8 mouse cellular contexts compared by ENCODE assay signal in genomic region chr17:46160686-46161085, GRCm38 (mm10). TPM values are rescaled to one million over a fixed set of nuclear protein-coding genes. Genes with fewer than 3 reads are reported as not detected.
DNase-seq lines count a peak whose midpoint lies in the region; ATAC-seq and TF ChIP-seq lines count a peak whose summit lies in the region.

Gene Gtpbp2, plus strand, starts transcription at chr17:46161032.

- H3K4me2 ChIP-seq in hindbrain, postnatal 0 days (ENCODE audit: low read depth, low read length) = peak within 1 kb of the TSS; percentile 64

- peaks cover 17% of the 10 kb centered on the region for H3K36me3 ChIP-seq in hindbrain, postnatal 0 days (ENCODE audit: insufficient read depth, low read length)

- WGBS in hindbrain, postnatal 0 days = under 1% methylated on average over 23 of the region's 23 CpGs

- intact Hi-C loops in gastrocnemius, adult 2 months (cut with DNase I) = no loop called here
- intact Hi-C loops in left cerebral cortex, adult 2 months (cut with DNase I) = no loop called here

- DNase-seq in gastrocnemius, adult 2 months = peak; percentile 95
- DNase-seq in hindbrain, postnatal 0 days (ENCODE audit: low spot score) = peak; percentile 100
- peak; percentile 92 to 96 for DNase-seq in left cerebral cortex, adult 2 months (ENCODE audit: extremely low spot score in 1 of 2, low spot score in 2 of 2)
- DNase-seq in right cerebral cortex, postnatal 14 days = peak; percentile 90
- DNase-seq in urinary bladder, postnatal 36 days (ENCODE audit: low spot score in 2 of 2) = peak; percentile 85 to 94

- peak within 1 kb of the TSS; percentile 80 for H3K9ac ChIP-seq in hindbrain, postnatal 0 days (replicated peaks; ENCODE audit: low read length)

- peak; percentile 86 for ATAC-seq in activated CD4-positive, CD25-positive, alpha-beta regulatory T cell, adult 4 months
- peak; percentile 86 for ATAC-seq in common myeloid progenitor, adult 5-6 weeks (replicated peaks; ENCODE audit: low read depth, poor library complexity, severe bottlenecking)
- ATAC-seq in hindbrain, postnatal 0 days = peak; percentile 97
- peak; percentile 88 for ATAC-seq in megakaryocyte, adult 5-6 weeks (ENCODE audit: poor library complexity, severe bottlenecking)

- no peaks in the 10 kb centered on the region for H3K27me3 ChIP-seq in hindbrain, postnatal 0 days (ENCODE audit: insufficient read depth, low read length)

- H3K9me3 ChIP-seq in hindbrain, postnatal 0 days (ENCODE audit: low read length) = no peaks in the 10 kb centered on the region

- peak within 1 kb of the TSS; percentile 92 for H3K4me3 ChIP-seq in gastrocnemius, adult 2 months
- peak within 1 kb of the TSS; percentile 89 for H3K4me3 ChIP-seq in hindbrain, postnatal 0 days (ENCODE audit: low read length)
- peak within 1 kb of the TSS; percentile 91 for H3K4me3 ChIP-seq in left cerebral cortex, adult 2 months

- H3K4me1 ChIP-seq in hindbrain, postnatal 0 days (ENCODE audit: insufficient read depth, low read length) = peaks cover 3% of the 10 kb centered on the region; the same call in 1 of the 2 replicates

- peak within 1 kb of the TSS; percentile 98 for H3K27ac ChIP-seq in gastrocnemius, adult 2 months
- H3K27ac ChIP-seq in hindbrain, postnatal 0 days = peak within 1 kb of the TSS; percentile 80
- H3K27ac ChIP-seq in left cerebral cortex, adult 2 months = peak within 1 kb of the TSS; percentile 88

- no peak for TF ChIP-seq CTCF in gastrocnemius, adult 2 months (IDR thresholded peaks at IDR 0.05)
- no peak for TF ChIP-seq CTCF in hindbrain, postnatal 0 days (IDR thresholded peaks at IDR 0.05; ENCODE audit: low read depth)
- no peak for TF ChIP-seq CTCF in left cerebral cortex, adult 2 months (IDR thresholded peaks at IDR 0.05)

RNA-seq across cellular contexts. Expression of gene Gtpbp2, which starts in this region (rescaled TPM):
- polyA plus RNA-seq in activated CD4-positive, CD25-positive, alpha-beta regulatory T cell, adult 4 months (2017; shearing (Covaris generic)) = 10 to 100 TPM; 39.6 to 55.7 TPM
- 26.1 and 31.0 TPM in 2 replicates for total RNA-seq in common myeloid progenitor, adult 5-6 weeks (2017)
- 10 to 100 TPM; 52.7 to 55.2 TPM for total RNA-seq in gastrocnemius, adult 2 months (2021)
- 68.0 and 94.8 TPM in 2 replicates for total RNA-seq in hindbrain, postnatal 0 days (2014; rRNA removed)
- polyA plus RNA-seq in hindbrain, postnatal 0 days (2015; fragmentation: Nextera tagmentation; extraction: Ambion mirVana) = 25.8 and 27.9 TPM in 2 replicates
- 100 to 1,000 TPM; 134 to 140 TPM for total RNA-seq in left cerebral cortex, adult 2 months (2021)
- total RNA-seq in megakaryocyte, adult 5-6 weeks (2015) = 29.3 and 30.2 TPM in 2 replicates
- 47.9 and 49.6 TPM in 2 replicates for total RNA-seq in megakaryocyte, adult 5-6 weeks (2017)

Comparison
In these comparisons a context has a peak if more than half of its experiments do, and no peak if none do; other contexts are left out.
1. Peak in every context shown above with its lines: DNase-seq, ATAC-seq, H3K4me3 ChIP-seq and H3K27ac ChIP-seq.